Comparison of ENCODE assay signal across 13 mouse cellular contexts in the genomic region with DNA sequence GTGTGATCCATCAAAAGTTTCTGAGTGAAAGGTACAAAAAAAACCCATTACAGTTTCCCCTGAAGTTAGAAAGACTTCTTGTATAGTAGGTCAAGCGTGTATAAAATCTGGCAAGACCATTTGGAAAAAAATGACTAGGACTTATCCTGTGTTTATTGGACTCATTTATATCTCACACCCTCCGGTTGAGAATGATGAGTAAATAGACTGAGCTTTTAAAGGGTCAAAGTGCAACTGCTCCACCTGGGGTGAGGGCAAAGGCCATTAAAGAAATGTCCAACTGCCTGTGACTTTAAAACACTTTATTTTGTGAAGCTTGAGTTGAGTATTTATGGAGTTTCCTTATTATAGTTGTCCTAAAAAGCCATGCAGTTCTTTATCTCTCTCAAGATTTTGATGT.
"Had no signal": no experiment of that assay in that cellular context is flagged by ENCODE, and none has a peak within 500 bp of the region (broad histone marks: within the 10 kb centered on the region; RNA-seq: fewer than 3 reads in every experiment).

No protein-coding gene starts in this region.

- H3K4me3 ChIP-seq: kidney, embryonic 15.5 days; limb, embryonic 12.5 days; limb, embryonic 15.5 days; liver, embryonic 12.5 days; liver, embryonic 15.5 days had no signal

- H3K27me3 ChIP-seq: kidney, embryonic 15.5 days; limb, embryonic 12.5 days; limb, embryonic 15.5 days; liver, embryonic 12.5 days; liver, embryonic 15.5 days had no signal

- ATAC-seq: liver, embryonic 12.5 days had no signal

- H3K9me3 ChIP-seq: kidney, embryonic 15.5 days; limb, embryonic 12.5 days; limb, embryonic 15.5 days; liver, embryonic 12.5 days; liver, embryonic 15.5 days had no signal

- H3K4me1 ChIP-seq: kidney, embryonic 15.5 days; limb, embryonic 12.5 days; limb, embryonic 15.5 days; liver, embryonic 12.5 days; liver, embryonic 15.5 days had no signal

- H3K9ac ChIP-seq: kidney, embryonic 15.5 days; limb, embryonic 12.5 days; limb, embryonic 15.5 days; liver, embryonic 12.5 days; liver, embryonic 15.5 days had no signal

- DNase-seq: left cerebral cortex, postnatal 4 days; lung, adult 2 months; lung, postnatal 14 days; lung, postnatal 4 days; midbrain, embryonic 14.5 days; thymus, adult 18-20 months; thymus, postnatal 36 days had no signal

- H3K36me3 ChIP-seq: kidney, embryonic 15.5 days; limb, embryonic 12.5 days; limb, embryonic 15.5 days; liver, embryonic 12.5 days; liver, embryonic 15.5 days had no signal

- H3K4me2 ChIP-seq: kidney, embryonic 15.5 days; limb, embryonic 12.5 days; limb, embryonic 15.5 days; liver, embryonic 12.5 days; liver, embryonic 15.5 days; midbrain, embryonic 11.5 days had no signal

- H3K27ac ChIP-seq: kidney, embryonic 15.5 days; limb, embryonic 12.5 days; limb, embryonic 15.5 days; liver, embryonic 12.5 days; liver, embryonic 15.5 days had no signal
